Mouse (Mus musculus) ovary, postnatal 14 days (tissue): ENCODE measurements around the gene Hoxa3.

ENCODE experiments used
- DNase-seq: peaks from one replicate; pipeline ENCODE4 v3.0.0; 2022; ENCODE audit warnings: low spot score

The Hoxa3 gene

GRCm38 (mm10) chr6:52205221-52205620 lies 7.9 kb downstream of the Hoxa3 start:
- DNase-seq = no peak

- peak; percentile 78 for DNase-seq
Measured at GRCm38 (mm10) chr6:52204050-52204752, 8.9 kb downstream of the Hoxa3 start, which contains the start of gene Hoxa5. Hoxa5 (minus strand) TSS chr6:52204587.

- no peak for DNase-seq
Measured at GRCm38 (mm10) chr6:52203371-52204049, 9.6 kb downstream of the Hoxa3 start.

GRCm38 (mm10) chr6:52203121-52203370 lies 10.1 kb downstream of the Hoxa3 start:
- no peak for DNase-seq

GRCm38 (mm10) chr6:52202362-52203120 lies 10.6 kb downstream of the Hoxa3 start:
- DNase-seq = no peak

- DNase-seq = no peak
Measured at GRCm38 (mm10) chr6:52201269-52201668, 11.9 kb downstream of the Hoxa3 start.

GRCm38 (mm10) chr6:52200751-52201250 lies 12.3 kb downstream of the Hoxa3 start:
- DNase-seq = no peak

GRCm38 (mm10) chr6:52200073-52200750 lies 12.9 kb downstream of the Hoxa3 start:
- no peak for DNase-seq

- DNase-seq = no peak
Measured at GRCm38 (mm10) chr6:52197271-52197670, 15.9 kb downstream of the Hoxa3 start.

- no peak for DNase-seq
Measured at GRCm38 (mm10) chr6:52196811-52197210, 16.3 kb downstream of the Hoxa3 start.

GRCm38 (mm10) chr6:52194690-52195089 lies 18.4 kb downstream of the Hoxa3 start:
- DNase-seq = no peak

GRCm38 (mm10) chr6:52191860-52192550 lies 21.1 kb downstream of the Hoxa3 start:
- DNase-seq = peak; percentile 80

GRCm38 (mm10) chr6:52190906-52191810 lies 22.0 kb downstream of the Hoxa3 start, which contains the start of gene Hoxa4:
Hoxa4 (minus strand) TSS chr6:52191753.
- no peak for DNase-seq

- DNase-seq = no peak
Measured at GRCm38 (mm10) chr6:52190410-52190809, 22.7 kb downstream of the Hoxa3 start.

GRCm38 (mm10) chr6:52189909-52190308 lies 23.2 kb downstream of the Hoxa3 start:
- no peak for DNase-seq

- no peak for DNase-seq
Measured at GRCm38 (mm10) chr6:52189172-52189591, 24.0 kb downstream of the Hoxa3 start.

- no peak for DNase-seq
Measured at GRCm38 (mm10) chr6:52186500-52186899, 26.6 kb downstream of the Hoxa3 start.

GRCm38 (mm10) chr6:52185834-52186233 lies 27.3 kb downstream of the Hoxa3 start:
- DNase-seq = no peak

- no peak for DNase-seq
Measured at GRCm38 (mm10) chr6:52185222-52185621, 27.9 kb downstream of the Hoxa3 start.

- no peak for DNase-seq
Measured at GRCm38 (mm10) chr6:52184668-52185067, 28.5 kb downstream of the Hoxa3 start.
